Mouse (Mus musculus): ENCODE measurements around the gene Nacc2. TPM values are rescaled to one million over a fixed set of nuclear protein-coding genes. Genes with fewer than 3 reads are reported as not detected.

Nacc2 gene
- polyA plus RNA-seq, 1 experiment from 2014 or later, result 21.3 TPM

- Histone ChIP-seq H3K4me3 (no peak overlapping the region), H3K36me3 (no peaks in the 10 kb centered on the region), H3K27ac (replicated peaks) (no peak overlapping the region), H3K4me1 (replicated peaks) (no peaks in the 10 kb centered on the region), H3K9me3 (no peaks in the 10 kb centered on the region), H3K27me3 (no peaks in the 10 kb centered on the region), H3K9ac (no peak overlapping the region), H3K4me2 (no peak overlapping the region)
- no peak for ATAC-seq (ENCODE audit: low FRiP score, low read depth)
- WGBS, result 45% methylated on average over 7 of the region's 7 CpGs
Observed at GRCm38 (mm10) chr2:26147706-26148370, 24.8 kb upstream of the Nacc2 start.

GRCm38 (mm10) chr2:26146337-26147042 is 23.5 kb upstream of the Nacc2 start:
- no peaks in the 10 kb centered on the region for H3K9me3 ChIP-seq
- no peak overlapping the region for H3K9ac ChIP-seq
- H3K4me1 ChIP-seq (replicated peaks), result 0 out of 2 replicates have a peak, but pooled peaks cover 3% of the 10 kb centered on the region
- no peak overlapping the region for H3K4me2 ChIP-seq
- ATAC-seq (ENCODE audit: low FRiP score, low read depth), result peak; percentile 40; the same call in 1 of the 2 replicates
- no peaks in the 10 kb centered on the region for H3K27me3 ChIP-seq
- 45% methylated on average over 7 of the region's 7 CpGs for whole genome bisulfite sequencing
- H3K27ac ChIP-seq (replicated peaks), result no peak overlapping the region
- H3K4me3 ChIP-seq, result no peak overlapping the region
- H3K36me3 ChIP-seq, result no peaks in the 10 kb centered on the region

GRCm38 (mm10) chr2:26145113-26145512 is 22.1 kb upstream of the Nacc2 start:
- H3K36me3 ChIP-seq, result no peaks in the 10 kb centered on the region
- no peak overlapping the region for H3K27ac ChIP-seq (replicated peaks)
- H3K4me1 ChIP-seq (replicated peaks), result peaks cover 12% of the 10 kb centered on the region
- H3K4me2 ChIP-seq, result no peak overlapping the region
- 85% methylated on average over 4 of the region's 4 CpGs for WGBS
- ATAC-seq (ENCODE audit: low FRiP score, low read depth), result no peak
- H3K4me3 ChIP-seq, result no peak overlapping the region
- no peaks in the 10 kb centered on the region for H3K27me3 ChIP-seq
- no peaks in the 10 kb centered on the region for H3K9me3 ChIP-seq
- no peak overlapping the region for H3K9ac ChIP-seq

GRCm38 (mm10) chr2:26144331-26144730 is 21.3 kb upstream of the Nacc2 start:
- no peak overlapping the region for H3K4me2 ChIP-seq
- no peaks in the 10 kb centered on the region for H3K27me3 ChIP-seq
- H3K4me3 ChIP-seq, result no peak overlapping the region
- H3K36me3 ChIP-seq, result no peaks in the 10 kb centered on the region
- 78% methylated on average over 4 of the region's 4 CpGs for WGBS
- H3K4me1 ChIP-seq (replicated peaks), result peaks cover 15% of the 10 kb centered on the region
- no peak overlapping the region for H3K9ac ChIP-seq
- no peaks in the 10 kb centered on the region for H3K9me3 ChIP-seq
- H3K27ac ChIP-seq (replicated peaks), result no peak overlapping the region
- ATAC-seq (ENCODE audit: low FRiP score, low read depth), result no peak

GRCm38 (mm10) chr2:26143556-26143955 is 20.5 kb upstream of the Nacc2 start:
- Histone ChIP-seq H3K4me2 (no peak overlapping the region), H3K27ac (replicated peaks) (no peak overlapping the region)
- no peak for ATAC-seq (ENCODE audit: low FRiP score, low read depth)

GRCm38 (mm10) chr2:26142986-26143385 is 20.0 kb upstream of the Nacc2 start:
- H3K9ac ChIP-seq, result no peak overlapping the region
- WGBS, result 89% methylated on average over 3 of the region's 3 CpGs

More at GRCm38 (mm10) chr2:26143556-26143955, 20.5 kb upstream of the Nacc2 start:
- Histone ChIP-seq H3K9me3 (no peaks in the 10 kb centered on the region), H3K36me3 (no peaks in the 10 kb centered on the region), H3K4me3 (no peak overlapping the region), H3K27me3 (no peaks in the 10 kb centered on the region), H3K9ac (no peak overlapping the region), H3K4me1 (replicated peaks) (peaks cover 23% of the 10 kb centered on the region)
- WGBS, result 71% methylated on average over 2 of the region's 2 CpGs

GRCm38 (mm10) chr2:26141893-26142635 is 19.0 kb upstream of the Nacc2 start:
- Histone ChIP-seq H3K9me3 (no peaks in the 10 kb centered on the region), H3K9ac (no peak overlapping the region)
- no peak for ATAC-seq (ENCODE audit: low FRiP score, low read depth)

More at GRCm38 (mm10) chr2:26142986-26143385, 20.0 kb upstream of the Nacc2 start:
- Histone ChIP-seq H3K4me2 (no peak overlapping the region), H3K27me3 (no peaks in the 10 kb centered on the region), H3K4me3 (no peak overlapping the region), H3K9me3 (no peaks in the 10 kb centered on the region), H3K4me1 (replicated peaks) (peaks cover 25% of the 10 kb centered on the region), H3K27ac (replicated peaks) (no peak overlapping the region), H3K36me3 (no peaks in the 10 kb centered on the region)
- no peak for ATAC-seq (ENCODE audit: low FRiP score, low read depth)

GRCm38 (mm10) chr2:26140903-26141302 is 17.9 kb upstream of the Nacc2 start:
- ATAC-seq (ENCODE audit: low FRiP score, low read depth), result peak; percentile 3

More at GRCm38 (mm10) chr2:26141893-26142635, 19.0 kb upstream of the Nacc2 start:
- peaks cover 5% of the 10 kb centered on the region; the same call in 1 of the 2 replicates for H3K36me3 ChIP-seq
- no peaks in the 10 kb centered on the region for H3K27me3 ChIP-seq
- 71% methylated on average over 12 of the region's 12 CpGs for WGBS
- peaks cover 25% of the 10 kb centered on the region for H3K4me1 ChIP-seq (replicated peaks)
- no peak overlapping the region for H3K4me2 ChIP-seq
- H3K4me3 ChIP-seq, result no peak overlapping the region
- no peak overlapping the region for H3K27ac ChIP-seq (replicated peaks)

GRCm38 (mm10) chr2:26140292-26140819 is 17.3 kb upstream of the Nacc2 start:
- H3K4me1 ChIP-seq (replicated peaks), result peaks cover 25% of the 10 kb centered on the region
- H3K27me3 ChIP-seq, result no peaks in the 10 kb centered on the region
- H3K4me3 ChIP-seq, result peak overlapping the region; percentile 75
- WGBS, result under 1% methylated on average over 41 of the region's 60 CpGs
- no peaks in the 10 kb centered on the region for H3K9me3 ChIP-seq
- peak overlapping the region; percentile 79 for H3K4me2 ChIP-seq
- peaks cover 5% of the 10 kb centered on the region; the same call in 1 of the 2 replicates for H3K36me3 ChIP-seq
- peak overlapping the region; percentile 92 for H3K9ac ChIP-seq
- H3K27ac ChIP-seq (replicated peaks), result peak overlapping the region; percentile 98
- ATAC-seq (ENCODE audit: low FRiP score, low read depth), result peak; percentile 90

More at GRCm38 (mm10) chr2:26140903-26141302, 17.9 kb upstream of the Nacc2 start:
- WGBS, result 17% methylated on average over 6 of the region's 6 CpGs
- Histone ChIP-seq H3K4me3 (peak overlapping the region; percentile 75), H3K4me2 (peak overlapping the region; percentile 79), H3K27ac (replicated peaks) (peak overlapping the region; percentile 98), H3K9ac (peak overlapping the region; percentile 77), H3K9me3 (no peaks in the 10 kb centered on the region), H3K4me1 (replicated peaks) (peaks cover 25% of the 10 kb centered on the region), H3K27me3 (no peaks in the 10 kb centered on the region), H3K36me3 (peaks cover 5% of the 10 kb centered on the region; the same call in 1 of the 2 replicates)

GRCm38 (mm10) chr2:26139545-26140206 is 16.7 kb upstream of the Nacc2 start:
- H3K27me3 ChIP-seq, result no peaks in the 10 kb centered on the region
- WGBS, result under 1% methylated on average over 60 of the region's 60 CpGs
- peak overlapping the region; percentile 79 for H3K4me2 ChIP-seq
- peaks cover 25% of the 10 kb centered on the region for H3K4me1 ChIP-seq (replicated peaks)
- H3K36me3 ChIP-seq, result peaks cover 5% of the 10 kb centered on the region; the same call in 1 of the 2 replicates
- no peaks in the 10 kb centered on the region for H3K9me3 ChIP-seq
- H3K4me3 ChIP-seq, result peak overlapping the region; percentile 75
- H3K27ac ChIP-seq (replicated peaks), result peak overlapping the region; percentile 98
- peak; percentile 71 for ATAC-seq (ENCODE audit: low FRiP score, low read depth)
- H3K9ac ChIP-seq, result peak overlapping the region; percentile 92

- Histone ChIP-seq H3K4me1 (replicated peaks) (peaks cover 25% of the 10 kb centered on the region), H3K36me3 (peaks cover 5% of the 10 kb centered on the region; the same call in 1 of the 2 replicates), H3K4me3 (peak overlapping the region; percentile 75), H3K27me3 (no peaks in the 10 kb centered on the region), H3K27ac (replicated peaks) (peak overlapping the region; percentile 98), H3K9ac (peak overlapping the region; percentile 92), H3K9me3 (no peaks in the 10 kb centered on the region), H3K4me2 (peak overlapping the region; percentile 79)
- 55% methylated on average over 7 of the region's 7 CpGs for WGBS
- no peak for ATAC-seq (ENCODE audit: low FRiP score, low read depth)
Observed at GRCm38 (mm10) chr2:26139034-26139544, 16.1 kb upstream of the Nacc2 start.
